Mouse (Mus musculus) left cerebral cortex, postnatal 10 days (tissue): ENCODE data around the gene Icam5. TPM values are rescaled to one million over a fixed set of nuclear protein-coding genes. Genes with fewer than 3 reads are reported as not detected.

Source experiments
- DNase-seq, 2 experiments: peaks; one replicate each; pipeline ENCODE4 v3.0.0; 2021 to 2022; ENCODE audit warnings: low spot score in 2 of 2, mixed read lengths in 1 of 2; ENCODE audit errors: extremely low spot score in 1 of 2
- intact Hi-C: fragments of 180-260 bp; cut with DNase I; formaldehyde crosslinking; loops from one replicate; pipeline ENCODE4 v1.15.1; 2025
- microRNA-seq: library from miRNA; unstranded; fragments of <30 nt; microRNA quantifications from one replicate; pipeline ENCODE4 v1.2.0, GENCODE M21; 2022
- total RNA-seq, 2 experiments: library from RNA; stranded (reverse); gene quantifications; 2 replicates each; pipeline ENCODE4 v1.2.3; 2021

The Icam5 gene
- total RNA-seq, 2 experiments from 2014 or later, result 204 to 220 TPM

GRCm38 (mm10) chr9:21073044-21073840 lies 41.4 kb downstream of the Icam5 start, which contains the start of the genes Gm49373 and Fdx1l:
TSS of gene Gm49373 (minus strand) at chr9:21073096.
TSS of gene Fdx1l (minus strand) at chr9:21073614.
- DNase-seq, result peak; percentile 90 to 95
- intact Hi-C loops, result loop anchor here (5.0 kb wide), 1 partner anchor 41 kb away; the partner anchor contains the start of gene Icam5

GRCm38 (mm10) chr9:21074173-21074572 lies 42.3 kb downstream of the Icam5 start:
- DNase-seq, result no peak
- intact Hi-C loops, result loop anchor here (5.0 kb wide), 1 partner anchor 42 kb away; the partner anchor contains the start of gene Icam5

- DNase-seq, result no peak
- intact Hi-C loops, result no loop called here
Observed at GRCm38 (mm10) chr9:21075625-21076024, 43.8 kb downstream of the Icam5 start.

- DNase-seq, result no peak
- intact Hi-C loops, result no loop called here
Observed at GRCm38 (mm10) chr9:21081127-21081526, 49.3 kb downstream of the Icam5 start.

- no peak for DNase-seq
- intact Hi-C loops, result no loop called here
Observed at GRCm38 (mm10) chr9:21083324-21083723, 51.5 kb downstream of the Icam5 start.

Small RNA genes lying within 50 kb of the gene (microRNA-seq; reads per million reads assigned to microRNA genes)
- gene Mir1900 (not detected), gene Mir7082 (1.1 reads per million)

Other genes starting within 250 kb of the Icam5 start
- gene Col5a3, start 217.0 kb upstream of the Icam5 start, total RNA-seq, result 1 to 10 TPM in 1 of 2 experiments, under 1 TPM in 1; 0.99 to 1.6 TPM
- not detected for gene Rdh8, start 213.6 kb upstream of the Icam5 start, total RNA-seq
- gene A230050P20Rik, start 163.4 kb upstream of the Icam5 start, total RNA-seq, result 10 to 100 TPM; 48.8 to 50.5 TPM
- 1 to 10 TPM; 8.8 to 9.7 TPM for gene Angptl6, start 152.3 kb upstream of the Icam5 start, total RNA-seq
- gene Ppan, start 143.9 kb upstream of the Icam5 start, total RNA-seq, result 10 to 100 TPM; 27.8 to 30.0 TPM
- 100 to 1,000 TPM; 120 to 127 TPM for gene Eif3g, start 133.4 kb upstream of the Icam5 start, total RNA-seq
- gene Dnmt1, start 72.2 kb upstream of the Icam5 start, total RNA-seq, result 10 to 100 TPM; 51.1 to 54.7 TPM
- 1 to 10 TPM; 1.5 to 1.6 TPM for gene S1pr2, start 55.3 kb upstream of the Icam5 start, total RNA-seq
- gene Mrpl4, start 29.3 kb upstream of the Icam5 start, total RNA-seq, result 10 to 100 TPM; 53.3 to 56.0 TPM
- gene Icam1, start 16.1 kb upstream of the Icam5 start, total RNA-seq, result 1 to 10 TPM; 3.1 to 3.3 TPM
- gene Icam4, start 2.7 kb upstream of the Icam5 start, total RNA-seq, result under 1 TPM in 1 of 2 experiments, not detected in 1; 0.63 TPM
- under 1 TPM in 1 of 2 experiments, not detected in 1; 0.97 TPM for gene Zglp1, start 35.0 kb downstream of the Icam5 start, total RNA-seq
- gene Gm49373, start 41.0 kb downstream of the Icam5 start, total RNA-seq, result 1 to 10 TPM in 1 of 2 experiments, not detected in 1; 1.1 TPM
- gene Fdx1l, start 41.5 kb downstream of the Icam5 start, total RNA-seq, result 10 to 100 TPM; 48.1 to 53.0 TPM
- gene Gm38431, start 59.9 kb downstream of the Icam5 start, total RNA-seq, result 1 to 10 TPM; 2.1 to 3.2 TPM
- 10 to 100 TPM; 31.2 to 31.4 TPM for gene Raver1, start 59.9 kb downstream of the Icam5 start, total RNA-seq
- gene Tyk2, start 99.2 kb downstream of the Icam5 start, total RNA-seq, result 10 to 100 TPM; 11.2 to 13.2 TPM
- gene Cdc37, start 117.9 kb downstream of the Icam5 start, total RNA-seq, result 100 to 1,000 TPM; 127 to 129 TPM
- gene Pde4a, start 133.6 kb downstream of the Icam5 start, total RNA-seq, result 10 to 100 TPM; 65.6 to 67.5 TPM
- 10 to 100 TPM; 47.9 to 50.8 TPM for gene Keap1, start 207.3 kb downstream of the Icam5 start, total RNA-seq
- 1 to 10 TPM; 2.2 to 2.3 TPM for gene S1pr5, start 216.4 kb downstream of the Icam5 start, total RNA-seq
- 10 to 100 TPM; 29.7 to 33.9 TPM for gene Atg4d, start 233.2 kb downstream of the Icam5 start, total RNA-seq